Mouse (Mus musculus): ENCODE results near the gene Bcl11a. TPM values are rescaled to one million over a fixed set of nuclear protein-coding genes. Genes with fewer than 3 reads are reported as not detected.

The Bcl11a gene
- polyA plus RNA-seq (2017; shearing (Covaris generic)): 0.51 TPM

GRCm38 (mm10) chr11:24077795-24078705 is at the start of gene Bcl11a:
Gene Bcl11a, plus strand, starts transcription at chr11:24078056.

GRCm38 (mm10) chr11:24074634-24075104 is 3.2 kb upstream of the Bcl11a start, which contains the start of gene A830031A19Rik:
Gene A830031A19Rik, minus strand, starts transcription at chr11:24075054.

Other genes with a start within 250 kb of the Bcl11a start
- gene Papolg, start 182.8 kb upstream of the Bcl11a start, polyA plus RNA-seq (2017; shearing (Covaris generic)): 67.2 TPM
- gene A830031A19Rik, start 3.0 kb upstream of the Bcl11a start, polyA plus RNA-seq (2017; shearing (Covaris generic)): not detected

All from inflammation-experienced regulatory T-cells, adult 16 weeks (primary cell).